Mouse (Mus musculus): ENCODE results near the gene Adam10. TPM values are rescaled to one million over a fixed set of nuclear protein-coding genes. Genes with fewer than 3 reads are reported as not detected.

The Adam10 gene
- polyA plus RNA-seq, 1 experiment from 2014 or later, result 81.4 TPM

DNA sequence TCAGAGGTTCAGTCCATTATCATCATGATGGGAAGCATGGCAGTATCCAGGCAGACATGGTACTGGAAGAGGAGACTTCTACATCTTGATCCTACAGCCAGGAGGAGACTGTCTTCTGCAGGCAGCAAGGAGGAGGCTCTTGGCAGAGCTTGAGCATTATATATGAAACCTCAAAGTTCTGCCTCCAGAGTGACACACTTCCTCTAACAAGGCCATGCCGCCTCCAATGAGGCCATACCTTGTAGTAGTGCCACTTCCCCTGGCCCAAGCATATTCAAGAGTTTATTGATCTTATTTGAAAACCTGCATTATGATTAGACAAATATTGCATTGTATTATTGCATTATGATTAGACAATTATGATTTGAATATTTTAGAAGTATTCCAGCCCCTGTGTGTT lies 27.6 kb downstream of the Adam10 start:
- no peaks in the 10 kb centered on the region for H3K27me3 ChIP-seq
- H3K9ac ChIP-seq, result no peak overlapping the region
- no peak for ATAC-seq (ENCODE audit: insufficient number of reproducible peaks, insufficient read depth, low FRiP score, low TSS enrichment)
- 0 out of 2 replicates have a peak, but pooled peaks cover 8% of the 10 kb centered on the region for H3K36me3 ChIP-seq
- H3K4me2 ChIP-seq (replicated peaks), result no peak overlapping the region
- no peaks in the 10 kb centered on the region for H3K9me3 ChIP-seq
- no peaks in the 10 kb centered on the region for H3K4me1 ChIP-seq
- WGBS, result 94% methylated on average over 1 of the region's 1 CpGs
- no peak overlapping the region for H3K4me3 ChIP-seq
- no peak overlapping the region for H3K27ac ChIP-seq

DNA sequence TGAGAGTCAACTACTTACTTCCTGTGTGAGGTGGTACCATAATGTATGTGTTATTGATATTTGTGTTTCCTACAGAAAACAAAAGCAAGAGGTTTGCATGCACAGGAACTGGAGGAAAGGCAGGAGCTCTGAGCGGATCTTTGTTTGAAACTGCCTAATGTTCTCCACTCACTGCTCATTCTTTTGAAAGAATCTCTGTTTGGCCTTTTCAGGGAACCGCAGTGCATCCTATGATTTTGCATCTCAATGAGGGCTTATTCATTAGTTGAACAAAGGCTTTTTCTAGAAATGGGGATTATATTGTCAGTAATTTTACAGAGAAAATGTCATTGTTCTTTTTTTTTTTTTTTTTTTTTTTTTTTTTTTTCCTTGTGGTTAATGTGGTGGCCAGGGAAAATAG lies 50.7 kb downstream of the Adam10 start:
- no peak overlapping the region for H3K27ac ChIP-seq

GRCm38 (mm10) chr9:70731079-70731478 lies 52.3 kb downstream of the Adam10 start:
- Histone ChIP-seq H3K9ac (no peak overlapping the region), H3K27me3 (no peaks in the 10 kb centered on the region), H3K4me2 (replicated peaks) (no peak overlapping the region), H3K4me3 (no peak overlapping the region), H3K9me3 (no peaks in the 10 kb centered on the region), H3K36me3 (no peaks in the 10 kb centered on the region), H3K27ac (no peak overlapping the region), H3K4me1 (no peaks in the 10 kb centered on the region)
- no peak for ATAC-seq (ENCODE audit: insufficient number of reproducible peaks, insufficient read depth, low FRiP score, low TSS enrichment)

More for the DNA sequence above, 50.7 kb downstream of the Adam10 start:
- Histone ChIP-seq H3K36me3 (no peaks in the 10 kb centered on the region), H3K9me3 (no peaks in the 10 kb centered on the region), H3K27me3 (no peaks in the 10 kb centered on the region), H3K4me2 (replicated peaks) (no peak overlapping the region), H3K4me1 (no peaks in the 10 kb centered on the region), H3K9ac (no peak overlapping the region), H3K4me3 (no peak overlapping the region)
- 74% methylated on average over 2 of the region's 2 CpGs for WGBS
- ATAC-seq (ENCODE audit: insufficient number of reproducible peaks, insufficient read depth, low FRiP score, low TSS enrichment), result no peak

DNA sequence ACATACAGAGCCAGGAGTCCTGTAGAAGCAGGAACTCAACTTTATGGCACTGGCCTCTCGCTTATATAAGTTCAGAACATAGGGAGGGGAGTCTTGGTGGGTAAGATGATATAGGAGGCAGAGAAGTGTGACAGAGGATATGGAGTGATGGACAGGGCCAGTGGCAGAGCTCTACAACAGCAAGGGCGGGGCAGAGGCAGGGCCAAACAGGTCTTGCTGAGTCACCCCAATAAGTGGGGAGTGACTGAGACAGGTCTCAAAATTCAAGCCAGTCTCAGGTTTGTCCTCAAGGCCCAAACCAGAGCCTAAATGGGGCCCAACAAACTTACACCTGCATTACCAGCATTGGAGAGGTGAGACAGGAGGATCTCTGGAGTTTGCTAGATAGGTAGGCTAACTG lies 54.4 kb downstream of the Adam10 start:
- Histone ChIP-seq H3K27me3 (no peaks in the 10 kb centered on the region), H3K4me1 (no peaks in the 10 kb centered on the region), H3K9me3 (no peaks in the 10 kb centered on the region), H3K9ac (no peak overlapping the region), H3K36me3 (no peaks in the 10 kb centered on the region), H3K27ac (no peak overlapping the region), H3K4me3 (no peak overlapping the region), H3K4me2 (replicated peaks) (no peak overlapping the region)
- ATAC-seq (ENCODE audit: insufficient number of reproducible peaks, insufficient read depth, low FRiP score, low TSS enrichment), result no peak
- WGBS, result 87% methylated on average over 2 of the region's 2 CpGs

- Histone ChIP-seq H3K4me1 (no peaks in the 10 kb centered on the region), H3K9me3 (no peaks in the 10 kb centered on the region), H3K36me3 (peaks cover 2% of the 10 kb centered on the region; the same call in 1 of the 2 replicates), H3K4me3 (no peak overlapping the region), H3K9ac (no peak overlapping the region), H3K27ac (no peak overlapping the region), H3K27me3 (no peaks in the 10 kb centered on the region), H3K4me2 (replicated peaks) (no peak overlapping the region)
- 87% methylated on average over 5 of the region's 5 CpGs for WGBS
- no peak for ATAC-seq (ENCODE audit: insufficient number of reproducible peaks, insufficient read depth, low FRiP score, low TSS enrichment)
These were observed 61.2 kb downstream of the Adam10 start for GRCm38 (mm10) chr9:70739998-70740397.

DNA sequence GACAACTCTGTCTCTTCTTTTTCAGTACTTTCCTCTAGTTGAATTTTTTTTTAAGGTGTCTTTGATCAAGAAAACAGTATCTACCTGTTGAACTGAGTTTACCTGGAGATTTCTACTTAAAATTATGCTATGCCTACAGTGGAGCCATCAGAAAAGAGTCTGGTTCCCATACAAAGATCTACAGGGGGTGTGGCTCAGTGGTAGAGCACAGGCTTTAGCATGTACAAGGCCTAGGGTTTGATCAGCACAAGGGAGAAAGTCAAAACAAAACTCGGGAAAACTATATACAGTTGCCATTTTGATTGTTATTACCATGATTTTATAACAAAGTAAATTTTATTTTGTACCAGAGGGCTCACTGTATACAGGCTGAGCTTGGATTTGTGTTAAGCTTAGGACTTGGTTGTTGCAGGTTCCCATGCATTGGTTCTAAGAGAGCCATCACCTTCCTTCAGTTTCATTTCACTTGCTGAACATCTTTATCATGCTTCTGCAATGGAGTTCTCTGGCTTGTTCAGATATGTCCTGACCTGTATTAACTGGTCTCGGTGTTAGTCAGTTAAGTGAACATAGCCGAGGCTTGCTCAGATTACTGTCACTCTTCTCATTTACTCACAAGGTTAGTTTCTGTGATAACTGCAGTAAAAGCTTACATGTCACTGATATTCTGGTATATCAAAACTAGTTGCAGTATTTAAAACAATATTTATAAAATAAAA lies 72.9 kb downstream of the Adam10 start:
- no peak overlapping the region for H3K9ac ChIP-seq
- no peaks in the 10 kb centered on the region for H3K4me1 ChIP-seq
- H3K4me2 ChIP-seq (replicated peaks), result no peak overlapping the region
- H3K4me3 ChIP-seq, result no peak overlapping the region
- no peaks in the 10 kb centered on the region for H3K27me3 ChIP-seq
- WGBS, result 86% methylated on average over 3 of the region's 3 CpGs
- H3K36me3 ChIP-seq, result peaks cover 25% of the 10 kb centered on the region
- H3K9me3 ChIP-seq, result no peaks in the 10 kb centered on the region
- ATAC-seq (ENCODE audit: insufficient number of reproducible peaks, insufficient read depth, low FRiP score, low TSS enrichment), result no peak
- H3K27ac ChIP-seq, result no peak overlapping the region

DNA sequence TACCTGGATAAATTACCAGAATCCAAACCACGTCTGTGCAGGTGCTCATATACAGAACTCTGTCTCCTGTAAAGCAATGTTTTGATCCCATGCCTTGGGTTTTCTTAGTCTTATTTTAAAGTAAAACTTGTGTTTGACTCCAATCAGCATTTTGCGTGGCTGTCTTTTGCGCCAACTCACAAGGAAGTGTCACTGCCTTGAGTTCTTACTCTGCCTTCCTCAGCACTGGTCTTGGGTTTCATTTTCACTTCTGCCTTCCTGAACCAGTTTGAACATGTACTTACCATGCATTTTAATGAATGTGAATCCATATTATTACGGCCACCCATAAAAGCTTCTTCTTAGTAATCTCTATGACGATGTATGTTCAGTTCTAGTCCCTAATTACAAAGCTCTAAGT lies 82.2 kb downstream of the Adam10 start:
- ATAC-seq (ENCODE audit: insufficient number of reproducible peaks, insufficient read depth, low FRiP score, low TSS enrichment), result no peak
- Histone ChIP-seq H3K27me3 (no peaks in the 10 kb centered on the region), H3K4me2 (replicated peaks) (no peak overlapping the region), H3K27ac (no peak overlapping the region), H3K4me3 (no peak overlapping the region), H3K9me3 (no peaks in the 10 kb centered on the region), H3K4me1 (no peaks in the 10 kb centered on the region), H3K36me3 (peaks cover 19% of the 10 kb centered on the region), H3K9ac (no peak overlapping the region)
- WGBS, result 87% methylated on average over 5 of the region's 5 CpGs

DNA sequence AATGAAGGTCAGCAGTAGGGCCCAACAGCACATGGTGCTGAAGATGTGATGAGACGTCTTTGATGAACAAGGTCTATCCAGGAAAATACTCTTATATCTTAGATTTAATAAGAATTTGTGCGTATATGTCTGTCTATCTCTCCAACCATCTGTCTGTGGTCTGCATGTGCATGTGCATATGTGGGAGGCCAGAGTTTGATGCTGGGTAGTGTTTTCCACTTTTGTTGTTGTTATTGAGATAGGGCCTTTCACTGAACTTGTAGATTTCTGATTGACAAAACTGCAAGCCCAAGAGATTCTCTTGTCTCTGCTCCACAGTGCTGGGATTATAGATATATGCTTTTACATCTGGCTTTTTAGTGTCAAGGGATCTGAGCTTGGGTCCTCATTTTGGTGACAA lies 96.7 kb downstream of the Adam10 start:
- Histone ChIP-seq H3K36me3 (no peaks in the 10 kb centered on the region; the same call in 1 of the 2 replicates), H3K27ac (no peak overlapping the region), H3K4me2 (replicated peaks) (no peak overlapping the region), H3K4me3 (no peak overlapping the region), H3K27me3 (no peaks in the 10 kb centered on the region), H3K9ac (no peak overlapping the region), H3K9me3 (no peaks in the 10 kb centered on the region), H3K4me1 (no peaks in the 10 kb centered on the region)
- WGBS, result 94% methylated on average over 2 of the region's 2 CpGs
- ATAC-seq (ENCODE audit: insufficient number of reproducible peaks, insufficient read depth, low FRiP score, low TSS enrichment), result no peak

- Histone ChIP-seq H3K36me3 (no peaks in the 10 kb centered on the region), H3K4me1 (no peaks in the 10 kb centered on the region), H3K9me3 (no peaks in the 10 kb centered on the region), H3K27ac (no peak overlapping the region), H3K4me3 (no peak overlapping the region), H3K9ac (no peak overlapping the region), H3K27me3 (no peaks in the 10 kb centered on the region), H3K4me2 (replicated peaks) (no peak overlapping the region)
- 44% methylated on average over 3 of the region's 3 CpGs for WGBS
- no peak for ATAC-seq (ENCODE audit: insufficient number of reproducible peaks, insufficient read depth, low FRiP score, low TSS enrichment)
These were observed 103.4 kb downstream of the Adam10 start for GRCm38 (mm10) chr9:70782191-70782590.

GRCm38 (mm10) chr9:70788705-70789104 lies 109.9 kb downstream of the Adam10 start:
- Histone ChIP-seq H3K4me1 (no peaks in the 10 kb centered on the region), H3K36me3 (no peaks in the 10 kb centered on the region), H3K4me2 (replicated peaks) (no peak overlapping the region), H3K9ac (no peak overlapping the region), H3K27me3 (no peaks in the 10 kb centered on the region), H3K9me3 (no peaks in the 10 kb centered on the region), H3K4me3 (no peak overlapping the region), H3K27ac (no peak overlapping the region)
- 79% methylated on average over 7 of the region's 7 CpGs for WGBS
- ATAC-seq (ENCODE audit: insufficient number of reproducible peaks, insufficient read depth, low FRiP score, low TSS enrichment), result no peak

GRCm38 (mm10) chr9:70790621-70791020 lies 111.8 kb downstream of the Adam10 start:
- no peak for ATAC-seq (ENCODE audit: insufficient number of reproducible peaks, insufficient read depth, low FRiP score, low TSS enrichment)
- Histone ChIP-seq H3K4me3 (no peak overlapping the region), H3K9ac (no peak overlapping the region), H3K27ac (no peak overlapping the region), H3K27me3 (no peaks in the 10 kb centered on the region), H3K9me3 (no peaks in the 10 kb centered on the region), H3K4me1 (no peaks in the 10 kb centered on the region), H3K4me2 (replicated peaks) (no peak overlapping the region), H3K36me3 (no peaks in the 10 kb centered on the region)
- WGBS, result 82% methylated on average over 4 of the region's 4 CpGs

GRCm38 (mm10) chr9:70794643-70795438 lies 116.0 kb downstream of the Adam10 start:
- H3K9ac ChIP-seq, result no peak overlapping the region
- WGBS, result 81% methylated on average over 15 of the region's 15 CpGs

More at GRCm38 (mm10) chr9:70794643-70795438, 116.0 kb downstream of the Adam10 start:
- no peak overlapping the region for H3K27ac ChIP-seq
- no peak overlapping the region for H3K4me2 ChIP-seq (replicated peaks)
- no peak overlapping the region for H3K4me3 ChIP-seq
- no peak for ATAC-seq (ENCODE audit: insufficient number of reproducible peaks, insufficient read depth, low FRiP score, low TSS enrichment)
- no peaks in the 10 kb centered on the region for H3K27me3 ChIP-seq
- H3K9me3 ChIP-seq, result no peaks in the 10 kb centered on the region
- 0 out of 2 replicates have a peak, but pooled peaks cover 4% of the 10 kb centered on the region for H3K4me1 ChIP-seq
- H3K36me3 ChIP-seq, result no peaks in the 10 kb centered on the region
